Mouse (Mus musculus) lung, postnatal 4 days (tissue): ENCODE results near the gene Ugt1a6b.

Experiments
- DNase-seq, 2 experiments: peaks; one replicate each; pipeline ENCODE4 v3.0.0; 2021

Gene Ugt1a6b

GRCm38 (mm10) chr1:88200456-88200855 is 97.4 kb downstream of the Ugt1a6b start, which contains the start of gene Ugt1a2:
Gene Ugt1a2, plus strand, starts transcription at chr1:88200601.
- no peak for DNase-seq

GRCm38 (mm10) chr1:88205294-88205922 is 102.4 kb downstream of the Ugt1a6b start, which contains the start of gene Dnajb3:
Gene Dnajb3, minus strand, starts transcription at chr1:88205782.
- DNase-seq: peak; percentile 83 to 87

DNA sequence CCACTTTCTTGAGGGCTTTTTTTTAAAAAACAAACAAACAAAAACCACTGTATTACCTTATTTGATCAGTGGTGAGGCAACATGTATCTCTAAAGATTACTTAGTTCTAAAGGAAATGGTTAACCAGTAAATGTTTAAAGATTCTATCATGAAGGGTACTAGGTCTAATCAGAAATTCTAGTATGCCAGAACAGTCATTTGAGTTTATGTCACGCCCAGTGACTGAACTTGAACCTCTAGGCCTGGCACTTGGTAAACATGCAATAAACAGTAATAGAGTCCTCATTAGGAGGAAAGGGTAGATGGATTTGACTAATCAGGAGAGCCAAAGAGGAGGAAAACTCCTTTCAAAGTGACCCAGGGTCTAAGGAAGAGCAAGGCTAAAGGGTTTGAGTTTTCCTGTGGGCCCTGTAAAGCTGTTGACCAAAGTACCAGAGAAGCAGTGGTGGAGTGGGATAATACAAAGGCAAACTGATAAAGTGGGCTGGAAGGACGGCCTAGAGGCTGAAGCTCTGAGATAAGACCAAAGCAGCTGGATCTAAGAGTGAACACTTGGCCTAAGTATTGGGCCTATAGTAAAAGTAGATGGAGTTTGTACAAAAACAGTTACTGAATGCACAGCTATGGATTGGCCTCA is 103.9 kb downstream of the Ugt1a6b start:
- DNase-seq: no peak

- DNase-seq: peak in 1 of 2 experiments; percentile 8
Measured at GRCm38 (mm10) chr1:88211812-88212211, 108.8 kb downstream of the Ugt1a6b start, which contains the start of gene Ugt1a1. Gene Ugt1a1, plus strand, starts transcription at chr1:88211959.

- DNase-seq: peak in 1 of 2 experiments; percentile 7
Measured at GRCm38 (mm10) chr1:88212341-88213045, 109.4 kb downstream of the Ugt1a6b start.

- DNase-seq: no peak
Measured at GRCm38 (mm10) chr1:88213061-88213460, 110.0 kb downstream of the Ugt1a6b start.

GRCm38 (mm10) chr1:88213766-88214461 is 110.9 kb downstream of the Ugt1a6b start:
- peak; percentile 22 to 32 for DNase-seq

- peak in 1 of 2 experiments; percentile 7 for DNase-seq
Measured at GRCm38 (mm10) chr1:88214462-88214952, 111.5 kb downstream of the Ugt1a6b start.

DNA sequence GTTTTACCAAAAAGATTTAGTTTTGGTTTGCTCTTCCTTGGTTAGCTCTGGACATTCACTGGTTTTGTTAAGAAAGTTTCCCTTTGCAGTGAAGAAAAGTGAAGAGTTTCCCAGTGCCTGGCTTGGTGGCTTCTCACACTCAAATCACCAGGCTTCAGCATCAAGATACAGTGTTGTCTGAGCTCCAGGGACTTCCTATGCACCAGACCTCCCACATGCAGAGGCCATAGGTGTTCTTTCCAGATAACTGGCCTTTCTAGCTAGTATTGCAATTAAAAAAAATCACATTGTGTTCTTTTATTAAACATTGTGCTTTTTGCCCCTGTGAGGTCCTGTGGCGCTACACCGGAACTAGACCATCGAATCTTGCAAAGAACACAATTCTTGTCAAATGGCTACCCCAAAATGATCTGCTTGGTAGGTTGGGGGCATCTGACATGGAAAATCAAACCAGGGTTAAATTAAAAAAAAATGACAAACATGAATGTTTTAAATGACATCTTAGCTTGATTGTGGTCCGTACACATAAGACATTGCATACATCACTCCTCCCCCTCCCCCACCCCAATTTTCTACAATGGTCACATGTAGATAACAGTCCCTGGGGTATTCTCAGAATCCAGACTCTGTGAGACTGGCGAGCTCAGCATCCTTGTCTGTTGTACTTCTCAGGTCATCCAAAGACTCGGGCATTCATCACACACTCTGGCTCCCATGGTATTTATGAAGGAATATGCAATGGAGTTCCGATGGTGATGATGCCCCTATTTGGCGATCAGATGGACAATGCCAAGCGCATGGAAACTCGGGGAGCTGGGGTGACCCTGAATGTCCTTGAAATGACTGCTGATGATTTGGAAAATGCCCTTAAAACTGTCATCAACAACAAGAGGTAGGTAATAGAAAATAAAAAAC is 112.7 kb downstream of the Ugt1a6b start:
- DNase-seq: peak in 1 of 2 experiments; percentile 6

DNA sequence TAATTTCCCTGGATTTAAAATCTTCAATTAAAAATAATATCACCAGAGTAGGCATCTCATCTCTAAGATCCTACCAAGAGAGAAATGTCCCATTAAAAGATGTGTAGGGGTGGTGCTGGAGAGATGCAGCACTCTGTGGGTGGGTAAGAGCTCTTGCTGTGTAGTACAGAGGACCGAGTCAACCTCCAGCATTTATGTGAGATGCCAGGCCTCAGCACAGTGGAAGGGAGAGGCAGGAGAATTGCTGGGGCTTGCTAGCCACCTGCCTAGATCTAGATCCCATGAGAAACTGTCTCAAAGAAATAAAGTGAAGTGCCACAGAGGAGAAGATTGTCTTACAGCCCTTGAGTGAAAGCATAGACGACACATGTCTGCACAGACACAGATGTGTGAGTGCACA is 113.5 kb downstream of the Ugt1a6b start:
- DNase-seq: peak in 1 of 2 experiments; percentile 4

- peak in 1 of 2 experiments; percentile 4 for DNase-seq
Measured at GRCm38 (mm10) chr1:88217144-88217543, 114.1 kb downstream of the Ugt1a6b start.

GRCm38 (mm10) chr1:88217576-88217975 is 114.5 kb downstream of the Ugt1a6b start:
- DNase-seq: peak in 1 of 2 experiments; percentile 5

DNA sequence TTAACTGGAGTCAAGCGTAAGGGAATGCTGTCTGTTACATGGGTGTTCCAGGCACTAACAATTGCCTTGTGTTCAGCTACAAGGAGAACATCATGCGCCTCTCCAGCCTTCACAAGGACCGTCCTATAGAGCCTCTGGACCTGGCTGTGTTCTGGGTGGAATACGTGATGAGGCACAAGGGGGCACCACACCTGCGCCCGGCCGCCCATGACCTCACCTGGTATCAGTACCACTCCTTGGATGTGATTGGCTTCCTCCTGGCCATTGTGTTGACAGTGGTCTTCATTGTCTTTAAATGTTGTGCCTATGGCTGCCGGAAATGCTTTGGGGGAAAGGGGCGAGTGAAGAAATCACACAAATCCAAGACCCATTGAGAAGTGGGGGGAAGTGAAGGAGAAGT is 115.0 kb downstream of the Ugt1a6b start:
- peak; percentile 23 to 36 for DNase-seq

DNA sequence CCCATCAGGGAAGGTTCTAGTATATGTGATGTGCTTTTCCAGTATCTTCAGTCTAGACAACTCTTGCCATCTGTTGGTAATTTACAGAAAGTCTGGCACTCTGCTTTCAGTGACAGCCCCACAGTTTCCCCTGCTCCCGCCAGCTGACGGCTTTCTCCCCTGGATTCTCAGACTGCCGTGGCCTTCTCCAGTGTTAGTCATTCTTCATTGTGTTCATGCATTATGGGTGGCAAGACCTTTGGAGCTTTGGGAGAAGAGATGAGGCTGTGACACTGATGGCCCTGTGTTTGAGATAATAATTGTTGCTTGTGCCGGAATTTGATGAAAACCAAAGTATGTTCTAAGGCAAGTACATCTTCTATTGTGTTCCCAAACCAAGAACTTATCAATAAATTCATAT is 115.5 kb downstream of the Ugt1a6b start:
- no peak for DNase-seq

GRCm38 (mm10) chr1:88219054-88219453 is 116.0 kb downstream of the Ugt1a6b start:
- DNase-seq: peak in 1 of 2 experiments; percentile 12

GRCm38 (mm10) chr1:88220336-88220735 is 117.3 kb downstream of the Ugt1a6b start:
- peak in 1 of 2 experiments; percentile 21 for DNase-seq

GRCm38 (mm10) chr1:88222216-88222615 is 119.2 kb downstream of the Ugt1a6b start:
- DNase-seq: no peak

GRCm38 (mm10) chr1:88223011-88223515 is 120.0 kb downstream of the Ugt1a6b start:
- DNase-seq: peak; percentile 9 to 24

GRCm38 (mm10) chr1:88223591-88223990 is 120.5 kb downstream of the Ugt1a6b start:
- peak; percentile 25 to 34 for DNase-seq

DNA sequence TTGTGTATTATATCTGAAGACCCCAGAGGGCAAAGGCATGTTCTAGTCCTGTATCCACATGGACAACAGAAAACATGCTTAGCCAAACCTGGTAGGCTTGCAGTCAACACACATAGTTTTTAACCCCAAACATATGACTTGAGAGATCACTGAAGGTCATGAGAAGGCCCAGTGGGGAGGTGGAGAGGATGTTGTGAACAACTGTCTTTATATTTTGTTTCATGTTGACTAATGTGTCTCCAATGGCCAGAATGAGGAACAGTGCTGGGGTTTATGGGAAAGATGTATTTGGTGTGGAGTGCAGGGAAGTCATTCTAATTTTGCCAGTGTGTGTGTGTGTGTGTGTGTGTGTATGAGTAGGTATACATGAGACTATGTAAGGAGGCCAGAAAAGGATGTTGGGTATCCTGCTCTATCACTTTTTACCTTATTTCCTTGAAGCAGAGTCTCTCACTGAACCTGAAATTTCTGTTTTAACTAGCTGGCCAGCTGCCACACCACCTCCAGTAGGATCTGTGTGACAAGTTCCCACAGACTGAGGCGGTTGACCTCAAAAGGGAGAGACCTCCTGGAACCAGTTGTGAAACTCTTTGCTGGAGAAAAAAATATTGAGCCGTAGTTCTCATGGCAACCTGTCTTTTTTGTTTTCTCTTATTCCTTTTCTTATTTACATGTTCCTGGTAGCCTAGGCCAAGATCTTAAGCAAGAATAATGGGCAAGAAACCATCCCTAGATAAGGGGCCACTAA is 121.2 kb downstream of the Ugt1a6b start:
- DNase-seq: peak; percentile 39 to 44
